Mouse (Mus musculus) G1E (cell line): ENCODE measurements around the gene Psmd12. TPM values are rescaled to one million over a fixed set of nuclear protein-coding genes. Genes with fewer than 3 reads are reported as not detected.

ENCODE experiments used
- ATAC-seq: 2 replicates; pipeline ENCODE4 v1.8.0; 2016; ENCODE audit warnings: mild to moderate bottlenecking; ENCODE audit not compliant: insufficient number of reproducible peaks, poor library complexity, low FRiP score, severe bottlenecking; ENCODE audit errors: extremely low read depth
- DNase-seq: peaks from one replicate; pipeline ENCODE4 v3.0.0; 2012; ENCODE audit warnings: low spot score
- H3K27me3 ChIP-seq: 2 replicates; pipeline ENCODE4 v1.6.1; 2012; ENCODE audit warnings: mild to moderate bottlenecking, low read length, inconsistent platforms; ENCODE audit not compliant: insufficient read depth
- H3K36me3 ChIP-seq: replicated peaks from 2 replicates; pipeline ENCODE3; 2012; ENCODE audit warnings: mild to moderate bottlenecking, inconsistent platforms
- H3K4me1 ChIP-seq: 2 replicates; pipeline ENCODE4 v1.6.1; 2012; ENCODE audit warnings: low read depth, low read length, inconsistent platforms, mixed read lengths; ENCODE audit not compliant: insufficient read depth
- H3K4me3 ChIP-seq: 2 replicates; pipeline ENCODE4 v1.5.1; 2012; ENCODE audit warnings: low read depth, mild to moderate bottlenecking, inconsistent platforms, low read length, moderate library complexity, mixed read lengths
- H3K9me3 ChIP-seq: replicated peaks from 2 replicates; pipeline ENCODE4 v1.6.1; 2012; ENCODE audit warnings: inconsistent platforms
- CTCF ChIP-seq: IDR thresholded peaks from 2 replicates; pipeline ENCODE4 v1.5.1; 2012; ENCODE audit warnings: low read depth, low read length, inconsistent platforms, mixed read lengths
- GATA1 ChIP-seq: IDR thresholded peaks from 2 replicates; pipeline ENCODE4 v1.6.1; 2012; ENCODE audit warnings: borderline replicate concordance, low read length, inconsistent platforms, mixed read lengths
- GATA2 ChIP-seq: IDR thresholded peaks from 2 replicates; pipeline ENCODE4 v1.6.1; 2012; ENCODE audit warnings: low read depth, low read length, inconsistent platforms, borderline replicate concordance
- POLR2AphosphoS5 ChIP-seq: IDR thresholded peaks from 2 replicates; pipeline ENCODE4 v1.6.1; 2012; ENCODE audit warnings: low read depth, low read length, inconsistent platforms; ENCODE audit not compliant: insufficient replicate concordance
- TAL1 ChIP-seq: conservative IDR thresholded peaks from 2 replicates; pipeline ENCODE4 v1.6.1; 2012; ENCODE audit warnings: low read depth, low read length, inconsistent platforms, mixed read lengths
- polyA plus RNA-seq: library from polyadenylated mRNA; stranded (reverse); fragments of >175 nt; gene quantifications from 2 replicates; pipeline ENCODE4 v1.2.3, GENCODE M21; 2012
- total RNA-seq, 2 experiments: library from RNA; stranded (forward) in 1 of 2; stranded (reverse) in 1 of 2; fragments of 200-1000 nt in 1 of 2; fragments of >200 nt in 1 of 2; fragmentation: Nextera tagmentation in 1 of 2; gene quantifications; 2 replicates each; pipeline ENCODE4 v1.2.3; 2014 to 2017

The Psmd12 gene
- total and polyA plus RNA-seq, 3 experiments = 39.1 to 121 (median 77.4) TPM

DNA sequence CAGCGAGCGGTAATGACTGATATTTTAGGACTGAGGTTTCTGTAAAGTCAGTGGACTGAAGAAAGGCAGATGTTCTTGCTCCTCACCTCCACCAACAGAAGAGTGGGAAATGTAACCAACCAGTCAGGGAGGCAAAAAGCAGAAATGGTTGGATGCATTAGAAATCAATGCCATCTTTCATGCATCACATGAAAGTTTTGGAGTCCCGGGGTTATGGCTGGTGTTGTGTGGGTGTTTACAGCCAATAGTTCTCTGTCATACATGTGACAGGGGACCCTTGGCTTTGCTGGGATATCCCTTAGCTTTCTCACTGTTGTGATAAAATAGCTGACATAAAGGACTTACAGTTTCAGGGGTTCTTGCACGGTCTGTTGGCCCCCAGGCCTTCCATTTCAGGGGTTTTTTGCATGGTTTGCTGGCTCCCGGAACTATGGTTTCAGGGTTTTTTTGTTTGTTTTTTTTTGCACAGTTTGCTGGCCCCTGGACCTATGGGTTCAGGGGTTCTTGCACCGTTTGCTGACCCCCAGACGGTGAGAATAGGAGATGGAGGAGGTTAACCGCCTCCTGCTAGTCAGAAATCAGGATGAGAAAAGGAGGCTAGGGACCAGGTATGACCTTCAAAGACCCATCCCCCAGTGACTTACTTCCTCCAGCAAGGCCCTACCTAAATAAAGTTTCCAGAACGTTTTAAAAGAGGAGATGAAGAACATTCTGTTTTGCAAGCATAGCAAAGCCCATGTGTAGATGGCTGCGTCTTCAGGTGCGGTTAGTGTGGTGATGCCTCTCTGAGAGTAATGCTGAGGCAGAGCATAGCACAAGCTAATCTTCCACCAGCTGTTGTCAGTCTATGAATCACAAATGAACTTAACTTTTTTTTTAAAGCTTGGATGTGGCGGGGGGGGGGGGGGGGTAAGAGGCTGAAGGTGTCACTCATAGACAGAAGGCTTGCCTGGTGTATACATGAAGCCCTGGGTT lies 35.9 kb upstream of the Psmd12 start:
- Histone ChIP-seq H3K27me3 (no peaks in the 10 kb centered on the region), H3K9me3 (no peaks in the 10 kb centered on the region), H3K36me3 (peaks cover 41% of the 10 kb centered on the region), H3K4me1 (peaks cover 61% of the 10 kb centered on the region), H3K4me3 (no peak overlapping the region)
- TF ChIP-seq CTCF = no peak
- TF ChIP-seq POLR2AphosphoS5 = no peak
- no peak for TF ChIP-seq TAL1
- TF ChIP-seq GATA1 = no peak
- ATAC-seq (no peak), DNase-seq (no peak)

DNA sequence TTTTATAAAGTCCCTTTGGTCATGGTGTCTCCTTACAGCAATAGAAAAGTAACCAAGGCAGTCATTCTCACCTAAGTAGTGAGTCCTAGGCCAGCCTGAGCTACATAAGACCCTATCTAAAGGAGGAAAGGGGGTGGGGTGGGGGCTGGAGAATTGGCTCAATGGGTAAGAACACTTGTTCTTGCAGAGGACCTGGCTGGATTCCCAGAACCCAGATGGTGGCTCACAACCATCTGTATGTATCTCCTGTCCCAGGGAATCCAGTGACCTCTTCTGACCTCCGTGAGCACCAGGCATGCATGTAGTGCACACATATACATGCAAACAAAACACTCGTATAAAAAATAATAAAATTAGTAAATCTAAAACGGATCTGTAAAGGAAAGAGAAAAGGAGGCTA lies 33.6 kb upstream of the Psmd12 start:
- H3K9me3 ChIP-seq = no peaks in the 10 kb centered on the region
- H3K36me3 ChIP-seq = peaks cover 36% of the 10 kb centered on the region
- DNase-seq (no peak), ATAC-seq (no peak)
- H3K27me3 ChIP-seq = no peaks in the 10 kb centered on the region
- TF ChIP-seq TAL1 (no peak), POLR2AphosphoS5 (no peak), GATA2 (no peak), GATA1 (no peak), CTCF (no peak)
- H3K4me3 ChIP-seq = no peak overlapping the region
- H3K4me1 ChIP-seq = peaks cover 67% of the 10 kb centered on the region

DNA sequence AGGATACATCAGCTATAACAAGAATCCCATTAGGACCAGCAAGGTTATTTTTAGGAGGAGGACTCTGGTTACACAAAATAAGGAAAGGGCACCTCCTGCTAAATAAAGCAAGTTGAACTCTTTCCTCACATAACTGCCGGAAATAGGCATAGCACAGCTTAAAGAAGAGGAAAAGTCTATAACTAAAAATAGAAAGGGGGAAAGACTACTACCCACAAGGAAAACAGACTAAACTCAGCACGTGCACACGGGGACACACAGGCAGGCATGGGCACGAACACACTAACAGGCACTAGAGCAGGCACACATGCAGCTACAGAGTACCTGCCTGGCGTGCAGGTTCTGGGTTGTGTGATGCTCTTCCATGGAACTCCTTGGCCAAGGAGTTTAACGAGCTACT lies 32.6 kb upstream of the Psmd12 start:
- ATAC-seq = no peak
- peaks cover 35% of the 10 kb centered on the region for H3K36me3 ChIP-seq
- TF ChIP-seq GATA2 = no peak
- no peak for TF ChIP-seq GATA1
- no peak for TF ChIP-seq CTCF
- TF ChIP-seq TAL1 = no peak
- no peak for TF ChIP-seq POLR2AphosphoS5
- no peaks in the 10 kb centered on the region for H3K9me3 ChIP-seq
- peaks cover 70% of the 10 kb centered on the region for H3K4me1 ChIP-seq
- DNase-seq = no peak
- H3K27me3 ChIP-seq = no peaks in the 10 kb centered on the region
- H3K4me3 ChIP-seq = peak overlapping the region; percentile 13; the same call in 1 of the 2 replicates

DNA sequence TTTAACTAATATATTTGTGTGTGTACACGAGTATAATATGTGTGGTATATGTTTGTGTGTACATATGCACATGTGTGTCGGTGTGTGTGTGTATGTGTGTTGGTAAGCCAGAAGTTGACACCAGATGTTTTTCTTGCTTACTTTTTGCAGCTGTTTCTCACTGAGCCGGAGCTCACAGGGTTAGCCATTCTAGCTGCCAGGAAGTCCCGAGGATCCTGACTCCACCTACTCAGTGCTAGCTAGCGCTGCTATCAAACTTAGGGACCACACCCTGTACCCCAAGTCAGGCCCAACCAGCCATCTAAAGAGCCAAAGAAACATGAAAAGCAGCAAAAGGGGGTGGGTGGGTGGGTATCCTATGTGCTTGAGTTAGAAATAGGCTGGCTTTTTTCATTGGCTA lies 31.9 kb upstream of the Psmd12 start:
- H3K27me3 ChIP-seq = no peaks in the 10 kb centered on the region
- no peaks in the 10 kb centered on the region for H3K9me3 ChIP-seq
- TF ChIP-seq GATA2 (no peak), POLR2AphosphoS5 (no peak), CTCF (no peak), GATA1 (no peak), TAL1 (no peak)
- H3K36me3 ChIP-seq = peaks cover 34% of the 10 kb centered on the region
- DNase-seq (peak; percentile 43), ATAC-seq (peak; percentile 64)
- H3K4me3 ChIP-seq = no peak overlapping the region; the same call in 1 of the 2 replicates
- peaks cover 69% of the 10 kb centered on the region for H3K4me1 ChIP-seq

DNA sequence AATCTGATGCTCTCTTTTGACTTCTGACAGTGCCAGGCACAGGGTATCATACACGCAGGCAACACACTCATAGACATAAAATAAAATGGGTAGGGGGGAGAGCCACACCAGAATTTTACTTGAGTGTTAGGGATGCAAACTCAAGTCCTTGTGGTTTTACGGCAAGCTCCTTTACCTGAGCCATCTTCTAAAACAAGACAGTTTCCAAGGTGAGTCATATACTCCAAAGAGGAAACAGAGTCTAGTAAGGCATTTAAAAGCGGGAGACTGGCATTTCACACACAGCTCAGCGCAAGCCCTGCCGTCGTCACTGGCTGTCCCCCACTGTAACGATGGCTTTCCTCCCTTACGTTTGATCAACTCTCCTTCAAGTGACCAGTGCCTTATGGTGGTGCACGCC lies 31.4 kb upstream of the Psmd12 start:
- peaks cover 33% of the 10 kb centered on the region for H3K36me3 ChIP-seq
- DNase-seq = no peak
- ATAC-seq = no peak
- H3K4me1 ChIP-seq = peaks cover 69% of the 10 kb centered on the region
- H3K9me3 ChIP-seq = no peaks in the 10 kb centered on the region
- no peaks in the 10 kb centered on the region for H3K27me3 ChIP-seq
- TF ChIP-seq GATA2 (no peak), CTCF (no peak), TAL1 (no peak), GATA1 (no peak)
- no peak overlapping the region; the same call in 1 of the 2 replicates for H3K4me3 ChIP-seq

DNA sequence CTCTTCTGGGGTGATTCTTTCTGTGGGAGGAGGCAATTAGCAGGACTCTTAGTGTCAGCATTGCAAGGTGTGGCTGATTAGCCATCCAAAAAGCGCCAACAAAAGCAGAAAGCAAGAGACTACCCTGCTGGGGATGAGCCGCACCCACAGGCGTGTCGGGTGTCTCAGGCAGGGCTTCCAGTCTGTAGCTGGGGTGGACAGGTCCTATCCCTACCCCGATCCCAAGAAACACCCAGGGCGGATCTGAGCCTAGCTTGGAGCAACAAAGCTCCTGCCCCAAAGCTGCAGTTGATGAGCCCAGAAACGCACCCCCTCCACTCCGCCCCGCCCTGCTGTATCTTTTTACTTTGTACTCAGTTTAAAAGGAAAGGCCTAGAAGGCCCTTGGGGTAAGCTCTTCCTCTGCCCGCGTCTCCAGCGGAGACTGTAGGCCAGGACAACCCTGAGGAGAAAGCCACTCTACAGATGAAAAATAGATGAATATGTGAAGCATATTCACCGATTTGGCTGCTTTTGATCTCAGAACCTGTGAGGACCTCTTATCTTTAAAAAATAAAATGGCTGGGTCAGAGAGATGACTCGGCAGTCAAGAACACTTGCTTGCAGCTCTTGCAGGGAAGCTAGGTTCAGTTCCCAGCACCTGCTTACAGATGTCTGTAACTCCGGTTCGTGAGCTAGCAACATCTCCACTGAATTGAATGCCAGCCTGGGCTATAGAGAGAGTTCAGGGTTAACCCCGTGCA lies 29.9 kb upstream of the Psmd12 start:
- TF ChIP-seq GATA1 (no peak), GATA2 (no peak), POLR2AphosphoS5 (no peak), CTCF (no peak), TAL1 (no peak)
- peaks cover 68% of the 10 kb centered on the region for H3K4me1 ChIP-seq
- DNase-seq = no peak
- H3K27me3 ChIP-seq = no peaks in the 10 kb centered on the region
- ATAC-seq = peak; percentile 59
- H3K36me3 ChIP-seq = peaks cover 36% of the 10 kb centered on the region
- H3K4me3 ChIP-seq = peak overlapping the region; percentile 65; the same call in 1 of the 2 replicates
- H3K9me3 ChIP-seq = no peaks in the 10 kb centered on the region
